Mouse (Mus musculus) neural tube, embryonic 12.5 days (tissue): Measurements from ENCODE around the gene Plekhg3. TPM values are rescaled to one million over a fixed set of nuclear protein-coding genes. Genes with fewer than 3 reads are reported as not detected.

Experiments
- ATAC-seq: fragments of 200-750 bp; cut with Nextera tagmentation; 2 replicates; pipeline ENCODE4 v1.8.0; 2017; ENCODE audit warnings: low read depth, mild to moderate bottlenecking, moderate TSS enrichment, moderate library complexity; ENCODE audit not compliant: low FRiP score
- H3K27ac ChIP-seq: fragments of 300-500 bp; sonication (generic); 2 replicates; pipeline ENCODE4 v1.5.1; 2016
- H3K27me3 ChIP-seq: fragments of 300-500 bp; sonication (generic); replicated peaks from 2 replicates; pipeline ENCODE4 v1.6.1; 2016; ENCODE audit warnings: mild to moderate bottlenecking
- H3K36me3 ChIP-seq: fragments of 300-500 bp; sonication (generic); 2 replicates; pipeline ENCODE4 v1.6.1; 2016; ENCODE audit warnings: mild to moderate bottlenecking
- H3K4me1 ChIP-seq: fragments of 300-500 bp; sonication (generic); 2 replicates; pipeline ENCODE4 v1.6.1; 2016
- H3K4me2 ChIP-seq: fragments of 300-500 bp; sonication (generic); replicated peaks from 2 replicates; pipeline ENCODE4 v1.6.1; 2016; ENCODE audit warnings: mild to moderate bottlenecking
- H3K4me3 ChIP-seq: fragments of 300-500 bp; sonication (generic); 2 replicates; pipeline ENCODE4 v1.5.1; 2016
- H3K9ac ChIP-seq: fragments of 300-500 bp; sonication (generic); 2 replicates; pipeline ENCODE4 v1.6.1; 2016; ENCODE audit warnings: mild to moderate bottlenecking
- H3K9me3 ChIP-seq: fragments of 300-500 bp; sonication (generic); 2 replicates; pipeline ENCODE4 v1.6.1; 2016; ENCODE audit warnings: mild to moderate bottlenecking
- WGBS: fragments of 180-500 bp; shearing (Covaris S2); methylation state at CpG from one replicate; pipeline ENCODE4 v1.1.7; 2016; 5-methylcytosine and 5-hydroxymethylcytosine counted together
- polyA plus RNA-seq: library from polyadenylated mRNA; unstranded; fragments of >200 nt; fragmentation: Nextera tagmentation; extraction: Ambion mirVana; gene quantifications from 2 replicates; pipeline ENCODE4 v1.2.1, GENCODE M21; 2016

Gene Plekhg3
- polyA plus RNA-seq, 1 experiment from 2014 or later = 2.0 TPM

DNA sequence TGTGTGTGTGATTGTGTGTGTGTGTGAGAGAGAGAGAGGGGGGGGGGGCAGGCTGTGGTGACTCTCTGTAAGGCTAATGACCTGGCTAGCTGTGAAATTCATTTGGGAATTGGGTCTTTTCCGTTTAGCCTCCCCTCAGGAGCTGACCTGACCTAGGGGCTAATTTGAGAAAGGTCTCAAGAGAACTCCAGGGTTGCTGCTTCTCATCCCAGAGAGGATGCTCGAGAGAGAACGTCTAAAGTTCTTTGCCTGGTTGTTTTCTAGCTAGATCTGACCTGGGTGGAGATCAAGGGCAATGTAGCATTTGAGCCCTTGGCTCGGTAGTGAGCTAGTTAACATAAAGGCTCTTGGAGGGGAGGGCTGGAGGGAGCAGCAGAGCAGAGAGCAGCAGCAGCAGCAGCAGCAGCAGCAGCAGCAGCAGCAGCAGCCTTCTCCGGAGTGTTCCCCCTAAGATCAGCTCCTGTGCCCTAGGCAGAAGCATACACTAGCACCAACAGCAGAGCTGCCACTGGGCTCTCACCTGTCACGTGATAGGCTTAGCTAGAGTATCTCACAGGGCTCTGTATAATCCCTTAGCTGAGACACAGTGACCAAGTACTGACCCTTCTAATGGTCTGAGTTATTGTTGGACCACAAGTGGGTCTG lies 26.2 kb downstream of the Plekhg3 start:
- Histone ChIP-seq H3K27ac (no peak overlapping the region), H3K9ac (0 out of 2 replicates have a peak overlapping the region, but pooled peaks have one; percentile 13)

DNA sequence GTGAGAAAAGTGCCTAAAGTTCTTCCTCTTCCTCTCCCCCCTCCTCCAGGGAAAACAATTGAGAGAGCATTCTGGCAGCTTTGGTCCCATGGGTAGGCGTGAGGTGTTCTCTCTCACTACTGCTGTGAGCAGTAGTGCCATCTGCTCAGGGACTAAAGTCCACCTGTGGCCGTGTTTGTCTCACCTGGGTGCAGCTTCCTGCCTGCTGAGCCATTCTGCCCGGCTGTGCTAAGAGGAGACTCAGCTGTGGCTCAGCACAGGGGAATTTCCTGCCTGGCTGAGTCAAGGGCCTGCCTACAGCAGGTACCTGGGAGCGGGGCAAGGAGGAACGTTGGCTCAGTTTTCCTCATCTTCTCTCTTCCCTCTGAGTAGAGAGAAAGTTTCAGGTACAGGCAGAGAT lies 27.5 kb downstream of the Plekhg3 start:
- no peaks in the 10 kb centered on the region for H3K9me3 ChIP-seq
- H3K4me3 ChIP-seq = no peak overlapping the region
- peaks cover 7% of the 10 kb centered on the region for H3K4me1 ChIP-seq
- no peak overlapping the region for H3K9ac ChIP-seq
- H3K27ac ChIP-seq = no peak overlapping the region
- no peak overlapping the region for H3K4me2 ChIP-seq
- ATAC-seq = no peak
- no peaks in the 10 kb centered on the region for H3K27me3 ChIP-seq
- no peaks in the 10 kb centered on the region for H3K36me3 ChIP-seq
- 77% methylated on average over 5 of the region's 5 CpGs for WGBS

More for the DNA sequence above, 26.2 kb downstream of the Plekhg3 start:
- Histone ChIP-seq H3K27me3 (no peaks in the 10 kb centered on the region), H3K4me1 (peaks cover 7% of the 10 kb centered on the region), H3K4me3 (no peak overlapping the region), H3K4me2 (no peak overlapping the region), H3K36me3 (no peaks in the 10 kb centered on the region), H3K9me3 (no peaks in the 10 kb centered on the region)
- no peak for ATAC-seq
- 28% methylated on average over 6 of the region's 6 CpGs for WGBS

DNA sequence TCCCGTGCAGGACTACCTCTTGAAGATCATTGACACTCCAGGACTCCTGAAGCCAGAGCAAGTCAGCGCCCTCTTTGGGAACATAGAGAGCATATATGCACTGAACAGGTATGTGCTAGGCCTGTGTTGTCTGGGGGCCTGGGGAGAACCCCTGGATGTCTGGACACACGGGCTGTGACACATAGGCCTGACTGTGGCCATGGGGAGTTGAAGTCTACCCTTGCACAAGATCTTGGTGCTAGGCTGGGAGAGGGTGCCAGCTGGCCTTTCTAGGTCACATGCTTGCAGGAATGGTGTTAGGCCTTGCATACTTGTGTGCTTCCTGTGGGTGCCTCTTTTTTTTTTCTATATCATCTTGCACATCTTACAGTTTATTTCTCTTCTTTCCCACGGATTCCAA lies 31.5 kb downstream of the Plekhg3 start:
- Histone ChIP-seq H3K4me2 (no peak overlapping the region), H3K27ac (no peak overlapping the region), H3K4me3 (no peak overlapping the region), H3K36me3 (no peaks in the 10 kb centered on the region), H3K9me3 (no peaks in the 10 kb centered on the region), H3K4me1 (no peaks in the 10 kb centered on the region), H3K9ac (no peak overlapping the region), H3K27me3 (no peaks in the 10 kb centered on the region)
- no peak for ATAC-seq
- WGBS = 86% methylated on average over 4 of the region's 4 CpGs

DNA sequence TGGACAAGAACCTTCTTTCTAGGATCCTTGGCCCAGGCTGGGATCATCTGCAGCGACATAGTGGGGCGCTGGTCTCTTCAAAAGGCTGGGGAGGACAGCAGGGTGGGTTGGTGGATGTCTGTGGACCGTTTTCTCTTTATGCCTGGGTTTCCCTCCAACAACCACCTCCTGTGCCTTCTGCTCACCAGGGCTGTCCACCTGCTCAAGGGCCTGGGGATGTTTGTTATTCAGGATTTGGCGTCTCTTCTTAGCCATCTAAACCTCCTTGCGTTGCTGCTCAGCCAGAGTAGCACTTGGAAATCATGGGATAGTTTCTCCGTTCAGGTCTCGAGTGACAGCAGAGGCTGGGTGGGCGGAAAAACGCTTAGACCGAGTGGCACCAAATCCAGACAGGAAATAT lies 35.6 kb downstream of the Plekhg3 start:
- Histone ChIP-seq H3K4me1 (no peaks in the 10 kb centered on the region; the same call in 1 of the 2 replicates), H3K4me3 (no peak overlapping the region), H3K27me3 (no peaks in the 10 kb centered on the region), H3K27ac (no peak overlapping the region), H3K9ac (no peak overlapping the region), H3K9me3 (no peaks in the 10 kb centered on the region), H3K36me3 (no peaks in the 10 kb centered on the region), H3K4me2 (no peak overlapping the region)
- ATAC-seq = no peak
- 93% methylated on average over 10 of the region's 10 CpGs for WGBS

DNA sequence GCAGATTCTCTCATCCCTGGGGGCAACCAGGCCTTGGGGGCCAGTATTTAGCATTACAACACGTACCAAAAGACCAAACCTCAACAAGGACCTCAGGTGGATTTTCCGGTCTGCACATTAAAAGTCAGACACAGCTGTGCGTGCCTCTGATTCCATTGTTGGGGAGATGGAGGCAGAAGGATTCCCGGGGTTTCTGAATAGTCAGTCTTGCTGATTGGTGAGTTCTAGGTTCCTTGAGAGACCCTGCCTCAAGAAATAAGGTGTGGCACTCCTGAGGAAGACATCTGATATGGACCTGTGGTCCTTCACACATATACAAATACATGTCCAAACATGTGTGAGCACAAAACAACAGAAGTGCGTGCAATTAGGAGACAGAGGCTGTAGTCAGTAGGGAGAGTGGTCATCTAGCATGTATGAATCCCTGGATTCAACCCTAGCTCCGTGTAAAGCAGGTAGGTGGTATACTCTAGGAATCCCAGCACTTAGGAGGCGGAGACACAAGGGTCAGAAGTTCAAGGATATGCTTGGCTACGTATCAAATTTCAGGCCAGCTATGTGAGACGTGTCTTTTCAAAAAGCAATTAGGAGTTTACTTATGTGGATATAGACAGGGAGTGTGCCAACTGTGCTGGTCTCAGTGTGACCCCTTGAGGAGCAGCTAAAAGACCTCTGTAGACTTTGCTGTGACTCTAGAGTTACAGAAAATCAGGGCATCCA lies 39.7 kb downstream of the Plekhg3 start:
- WGBS = 71% methylated on average over 9 of the region's 9 CpGs
- no peaks in the 10 kb centered on the region; the same call in 1 of the 2 replicates for H3K4me1 ChIP-seq
- H3K27ac ChIP-seq = no peak overlapping the region
- H3K27me3 ChIP-seq = no peaks in the 10 kb centered on the region
- no peak overlapping the region for H3K4me2 ChIP-seq
- H3K9ac ChIP-seq = no peak overlapping the region
- H3K36me3 ChIP-seq = no peaks in the 10 kb centered on the region
- H3K4me3 ChIP-seq = no peak overlapping the region
- H3K9me3 ChIP-seq = no peaks in the 10 kb centered on the region
- ATAC-seq = no peak

DNA sequence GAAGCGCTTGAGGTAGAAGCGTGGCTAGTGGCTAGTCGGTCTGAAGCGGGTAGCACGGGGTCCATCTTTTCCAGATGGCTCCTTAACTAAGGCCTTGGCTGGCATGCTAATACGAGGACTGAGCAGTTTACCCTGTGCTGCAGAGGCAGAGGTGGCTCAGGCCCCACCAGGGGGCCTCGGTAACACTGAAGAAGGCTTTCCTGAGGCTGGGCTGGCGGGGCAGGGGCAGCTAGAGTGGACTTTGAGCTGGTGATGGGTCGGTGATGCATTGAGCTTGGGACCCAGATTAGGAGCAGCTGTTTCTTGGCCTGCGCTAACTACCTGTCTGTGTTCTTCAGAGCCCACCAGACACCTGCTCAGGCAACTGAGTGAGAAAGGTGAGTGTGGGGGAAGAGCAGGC lies 40.6 kb downstream of the Plekhg3 start:
- 81% methylated on average over 10 of the region's 10 CpGs for WGBS
- Histone ChIP-seq H3K4me2 (no peak overlapping the region), H3K4me3 (no peak overlapping the region), H3K27me3 (no peaks in the 10 kb centered on the region), H3K9me3 (no peaks in the 10 kb centered on the region), H3K9ac (no peak overlapping the region), H3K4me1 (no peaks in the 10 kb centered on the region; the same call in 1 of the 2 replicates), H3K27ac (no peak overlapping the region), H3K36me3 (no peaks in the 10 kb centered on the region)
- no peak for ATAC-seq

DNA sequence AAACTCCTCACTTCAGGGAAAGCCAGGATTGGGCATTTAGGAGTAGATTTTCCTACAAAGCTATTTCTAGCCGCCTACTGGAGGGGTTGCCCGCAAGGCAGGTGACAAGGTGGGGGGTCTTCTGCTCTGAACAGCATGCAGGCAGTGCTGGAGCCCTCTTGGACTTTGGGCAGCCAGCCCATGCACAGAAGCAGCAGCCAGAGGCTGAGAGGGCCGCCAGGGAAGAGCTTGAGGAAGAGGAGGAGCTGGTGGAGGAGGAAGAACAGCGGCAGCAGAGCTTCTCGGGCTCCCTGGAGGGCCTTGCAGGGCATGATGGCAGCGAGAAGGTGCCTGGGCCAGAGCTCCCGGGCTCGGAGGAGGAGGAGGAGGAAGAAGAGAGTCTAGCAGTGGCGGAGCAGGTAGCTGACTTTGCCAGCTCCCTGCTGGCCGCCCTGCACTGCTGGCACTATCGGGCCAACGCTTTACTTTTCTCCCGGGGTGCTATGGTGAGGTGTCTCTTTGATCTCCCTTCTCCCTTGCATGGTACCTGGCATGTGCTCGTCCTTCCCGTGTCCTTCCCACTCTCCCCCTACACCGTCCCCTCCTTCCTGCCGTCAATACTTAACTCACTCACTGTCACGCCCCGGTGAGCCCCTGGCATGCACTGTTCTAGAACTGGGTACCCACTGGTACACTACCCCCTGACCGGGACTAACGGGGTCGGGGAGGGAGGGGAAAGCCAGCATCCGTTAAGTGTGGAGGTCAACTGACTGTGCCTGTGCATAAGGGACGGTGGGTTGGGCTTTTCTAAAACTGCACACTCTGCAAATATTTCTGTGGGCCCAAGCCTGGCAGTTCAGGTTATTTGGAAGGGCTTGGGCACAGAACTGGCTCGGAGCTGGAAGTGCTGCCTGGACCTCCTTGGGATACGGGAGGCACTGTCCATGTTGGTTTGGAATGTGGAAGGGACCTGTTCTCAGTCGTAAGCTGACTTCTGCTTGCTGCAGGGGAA lies 41.9 kb downstream of the Plekhg3 start:
- no peak for ATAC-seq
- Histone ChIP-seq H3K9me3 (no peaks in the 10 kb centered on the region), H3K4me1 (no peaks in the 10 kb centered on the region; the same call in 1 of the 2 replicates), H3K9ac (no peak overlapping the region), H3K27ac (no peak overlapping the region), H3K4me3 (no peak overlapping the region), H3K27me3 (no peaks in the 10 kb centered on the region), H3K4me2 (no peak overlapping the region), H3K36me3 (no peaks in the 10 kb centered on the region)
- WGBS = 78% methylated on average over 27 of the region's 27 CpGs

DNA sequence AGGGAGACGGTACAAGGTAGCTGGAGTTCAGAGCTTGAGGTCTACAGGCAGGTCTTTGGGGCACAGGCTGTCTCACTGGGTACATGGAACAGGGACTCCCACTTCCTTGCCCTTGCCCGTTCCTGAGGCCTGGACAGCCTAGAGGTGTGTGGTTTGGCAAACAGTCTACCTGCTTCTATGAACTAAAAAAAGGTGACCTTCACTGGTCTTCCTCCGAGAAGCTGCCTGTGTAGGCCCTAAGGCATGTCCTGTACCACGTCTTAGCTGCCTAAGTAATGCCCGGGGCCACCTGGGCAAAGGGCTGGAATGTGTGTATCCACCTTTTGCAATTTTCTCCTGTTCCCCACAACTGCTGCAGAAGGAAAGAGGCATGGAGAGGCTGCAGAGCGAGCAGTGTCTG lies 42.7 kb downstream of the Plekhg3 start:
- Histone ChIP-seq H3K4me2 (no peak overlapping the region), H3K4me1 (no peaks in the 10 kb centered on the region; the same call in 1 of the 2 replicates), H3K9ac (no peak overlapping the region), H3K27me3 (no peaks in the 10 kb centered on the region), H3K4me3 (no peak overlapping the region), H3K36me3 (no peaks in the 10 kb centered on the region), H3K27ac (no peak overlapping the region), H3K9me3 (no peaks in the 10 kb centered on the region)
- WGBS = 93% methylated on average over 6 of the region's 6 CpGs
- ATAC-seq = no peak

DNA sequence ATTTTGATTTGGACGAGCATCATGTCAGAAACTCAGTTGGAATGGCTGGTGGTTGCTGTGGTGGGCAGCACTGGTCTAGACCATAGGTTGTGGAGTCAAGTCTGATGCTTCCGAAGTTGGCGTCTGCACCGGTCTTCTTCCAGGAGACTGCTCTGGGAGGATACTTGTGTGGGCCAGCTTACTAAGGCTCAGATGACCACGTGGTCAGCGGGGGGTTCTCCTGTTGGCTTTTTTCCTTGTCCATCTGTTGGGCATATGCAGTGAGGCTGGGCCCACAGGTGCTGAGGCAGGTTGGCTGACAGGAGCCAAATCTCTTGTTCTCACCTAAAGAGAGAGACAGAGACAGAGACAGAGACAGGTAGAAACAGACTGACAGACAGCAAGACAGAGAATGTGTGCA lies 44.1 kb downstream of the Plekhg3 start:
- Histone ChIP-seq H3K9me3 (no peaks in the 10 kb centered on the region), H3K36me3 (no peaks in the 10 kb centered on the region), H3K27ac (no peak overlapping the region), H3K4me1 (no peaks in the 10 kb centered on the region; the same call in 1 of the 2 replicates), H3K27me3 (no peaks in the 10 kb centered on the region), H3K4me3 (no peak overlapping the region), H3K9ac (no peak overlapping the region), H3K4me2 (no peak overlapping the region)
- 94% methylated on average over 6 of the region's 6 CpGs for WGBS
- ATAC-seq = no peak

DNA sequence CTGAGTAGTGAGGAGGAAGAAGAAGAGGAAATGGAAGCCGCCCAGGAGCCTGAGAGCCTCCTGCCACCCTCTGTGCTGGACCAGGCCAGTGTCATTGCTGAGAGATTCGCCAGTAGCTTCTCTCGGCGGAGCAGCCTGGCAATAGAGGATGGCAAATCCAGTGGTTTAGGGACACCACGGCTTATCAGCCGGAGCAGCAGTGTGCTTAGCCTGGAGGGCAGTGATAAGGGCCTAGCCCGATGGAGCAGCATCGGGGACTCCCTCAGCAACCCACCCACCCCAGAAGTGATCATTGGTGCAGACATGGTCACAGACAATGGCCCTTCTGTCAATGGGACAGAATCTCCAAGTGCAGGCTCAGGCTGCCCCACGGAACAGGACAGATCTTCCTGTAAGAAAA lies 45.4 kb downstream of the Plekhg3 start:
- 91% methylated on average over 9 of the region's 9 CpGs for WGBS
- ATAC-seq = no peak
- Histone ChIP-seq H3K27me3 (no peaks in the 10 kb centered on the region), H3K36me3 (no peaks in the 10 kb centered on the region), H3K4me3 (no peak overlapping the region), H3K9me3 (no peaks in the 10 kb centered on the region), H3K4me2 (no peak overlapping the region), H3K4me1 (no peaks in the 10 kb centered on the region; the same call in 1 of the 2 replicates), H3K9ac (no peak overlapping the region), H3K27ac (no peak overlapping the region)

DNA sequence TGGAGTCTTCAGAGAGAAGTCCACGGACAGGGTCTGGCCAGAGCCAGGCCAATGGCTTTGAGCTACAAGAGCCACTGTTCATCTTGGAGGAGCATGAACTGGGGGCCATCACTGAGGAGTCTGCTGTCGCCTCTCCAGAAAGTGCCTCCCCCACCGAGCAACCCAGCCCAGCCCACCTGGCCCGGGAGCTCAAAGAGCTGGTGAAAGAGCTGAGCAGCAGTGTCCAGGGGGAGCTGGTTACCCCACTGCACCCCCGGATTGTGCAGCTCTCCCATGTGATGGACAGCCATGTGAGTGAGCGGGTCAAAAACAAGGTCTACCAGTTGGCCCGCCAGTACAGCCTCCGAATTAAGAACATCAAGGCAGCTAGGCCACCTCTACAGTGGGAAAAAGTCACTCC lies 46.1 kb downstream of the Plekhg3 start:
- Histone ChIP-seq H3K9me3 (no peaks in the 10 kb centered on the region), H3K27me3 (no peaks in the 10 kb centered on the region), H3K4me1 (no peaks in the 10 kb centered on the region), H3K27ac (no peak overlapping the region), H3K9ac (no peak overlapping the region), H3K4me2 (no peak overlapping the region), H3K36me3 (no peaks in the 10 kb centered on the region), H3K4me3 (no peak overlapping the region)
- ATAC-seq = no peak
- WGBS = 95% methylated on average over 8 of the region's 8 CpGs

DNA sequence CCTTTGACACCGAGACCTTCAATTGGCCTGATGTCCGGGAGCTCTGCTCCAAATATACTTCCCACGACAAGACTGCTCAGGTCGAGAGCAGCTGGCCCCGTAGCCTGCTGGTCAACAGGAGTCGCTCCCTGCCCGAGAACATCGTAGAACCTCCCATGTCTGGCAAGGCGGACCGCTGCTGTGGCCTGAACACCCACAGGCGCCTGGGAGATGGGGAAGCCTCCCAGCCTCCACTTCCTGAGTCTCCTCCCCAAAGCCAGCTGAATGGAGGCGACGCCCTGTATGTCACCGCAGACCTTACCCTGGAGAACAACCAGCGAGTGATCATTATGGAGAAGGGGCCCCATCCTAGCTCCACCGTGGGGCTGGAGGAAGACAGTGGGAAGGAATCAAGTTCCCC lies 47.2 kb downstream of the Plekhg3 start:
- no peaks in the 10 kb centered on the region for H3K27me3 ChIP-seq
- WGBS = 95% methylated on average over 16 of the region's 16 CpGs
- no peaks in the 10 kb centered on the region for H3K36me3 ChIP-seq
- no peak overlapping the region for H3K27ac ChIP-seq
- no peak for ATAC-seq
- H3K4me3 ChIP-seq = no peak overlapping the region
- H3K9me3 ChIP-seq = no peaks in the 10 kb centered on the region
- no peak overlapping the region for H3K9ac ChIP-seq
- no peak overlapping the region for H3K4me2 ChIP-seq
- H3K4me1 ChIP-seq = no peaks in the 10 kb centered on the region
